Mouse (Mus musculus): ENCODE measurements around the gene Arhgap20. TPM values are rescaled to one million over a fixed set of nuclear protein-coding genes. Genes with fewer than 3 reads are reported as not detected.

The Arhgap20 gene
- not detected for total RNA-seq (2023)

DNA sequence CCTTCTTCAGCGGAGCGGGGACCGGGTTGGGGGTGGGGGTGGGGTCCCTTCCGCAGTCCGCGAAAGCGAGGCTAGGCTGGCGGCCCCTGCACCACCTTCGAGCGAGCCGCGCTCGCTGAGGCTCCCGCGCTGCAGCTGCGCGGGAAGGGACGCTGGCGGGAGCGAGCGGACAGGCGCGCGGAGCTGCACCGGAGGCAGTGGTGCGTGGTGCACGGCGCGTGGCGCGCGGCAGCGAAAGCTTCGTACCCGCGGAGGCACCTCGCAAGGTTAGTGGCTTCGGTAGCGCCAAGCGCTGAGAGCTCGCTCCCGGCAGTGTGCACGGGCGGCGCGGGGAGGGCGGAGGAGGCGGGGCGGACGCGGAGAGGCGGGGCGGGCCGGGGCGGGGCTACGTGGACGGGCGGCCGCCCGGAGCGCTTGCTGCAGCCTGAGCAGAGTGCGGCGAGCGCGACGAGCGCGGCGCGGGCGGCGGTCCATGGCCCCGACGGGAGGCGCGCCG, at the start of gene Arhgap20:
Gene Arhgap20, plus strand, starts transcription at position 417 of the 496 bp plus-strand sequence.

Other genes with a start within 250 kb of the Arhgap20 start
- gene Fdx1, start 198.2 kb downstream of the Arhgap20 start, total RNA-seq (2023): 1 to 10 TPM; 4.8 to 6.1 TPM